Mouse (Mus musculus) liver, adult 2 months (tissue): ENCODE measurements at regions not wholly inside any gene's neighbourhood (a gene's known extent, or its start where the extent isn't known, plus 50 kb on each side); places are given as distances from the start of the nearest gene placed in this dataset.

Experiments used
- CTCF ChIP-seq: fragments of 200-500 bp; IDR thresholded peaks from 2 replicates; pipeline ENCODE4 v1.5.1; 2011; ENCODE audit warnings: low read depth, low read length, control low read depth
- POLR2A ChIP-seq: fragments of 200-500 bp; IDR thresholded peaks from 2 replicates; pipeline ENCODE4 v1.6.1; 2011; ENCODE audit warnings: low read length, control low read depth; ENCODE audit not compliant: insufficient read depth; ENCODE audit errors: extremely low read depth

- TF ChIP-seq POLR2A (no peak), CTCF (no peak)
Measured at GRCm38 (mm10) chr17:9976866-9977421, 307.4 kb upstream of the Pabpc6 start.
